Mouse (Mus musculus) lung, postnatal 10 days (tissue): ENCODE measurements at regions not wholly inside any gene's neighbourhood (a gene's known extent, or its start where the extent isn't known, plus 50 kb on each side); places are given as distances from the start of the nearest gene placed in this dataset.
A peak's percentile ranks its signal among the peaks of the same experiment; 100 is the strongest.

Source experiments
- DNase-seq: peaks from one replicate; pipeline ENCODE4 v3.0.0; 2021

- no peak for DNase-seq
Observed at GRCm38 (mm10) chr16:50010074-50010473, 209.7 kb downstream of the Cd47 start.

- peak; percentile 64 for DNase-seq
Observed at GRCm38 (mm10) chr16:50010532-50010971, 210.2 kb downstream of the Cd47 start.

GRCm38 (mm10) chr16:50023885-50024284 is 223.6 kb downstream of the Cd47 start:
- no peak for DNase-seq

DNA sequence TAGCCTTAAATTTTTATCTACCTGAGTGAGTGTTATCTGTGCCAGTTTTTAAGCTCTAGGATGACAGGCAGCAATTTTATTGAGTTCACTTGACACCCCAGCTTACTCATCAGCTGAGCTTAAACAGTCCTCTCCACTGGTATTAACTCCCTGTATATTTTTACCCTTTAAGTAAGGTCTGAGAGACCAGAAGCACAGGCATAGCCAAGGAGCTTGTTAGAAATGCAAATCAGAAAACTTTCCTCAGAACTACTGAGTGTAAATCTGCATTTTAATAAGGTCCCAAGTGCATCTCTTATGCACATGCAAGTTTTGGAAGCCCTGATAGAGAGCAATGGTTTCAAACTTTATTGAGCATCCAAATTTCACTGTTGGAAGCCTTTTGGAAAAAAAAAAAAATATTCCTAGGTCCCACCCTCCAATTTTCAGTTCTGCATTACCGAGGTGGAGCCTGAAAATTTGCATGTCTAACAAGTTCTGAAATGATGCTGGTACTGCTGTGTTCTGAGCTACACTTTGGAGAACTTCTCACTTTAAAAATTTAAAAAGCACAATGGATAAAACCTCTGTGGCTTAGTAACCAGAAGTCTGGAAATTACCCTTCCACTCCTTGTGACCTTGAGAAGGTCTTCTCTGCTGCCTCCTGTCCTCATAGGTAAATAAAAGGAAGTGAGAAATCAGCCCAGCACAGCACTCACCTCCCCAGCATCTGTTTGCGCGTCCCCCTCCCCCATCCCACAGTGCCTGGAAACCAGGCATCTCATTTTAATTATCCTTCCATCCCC is 226.0 kb downstream of the Cd47 start:
- DNase-seq = no peak

DNA sequence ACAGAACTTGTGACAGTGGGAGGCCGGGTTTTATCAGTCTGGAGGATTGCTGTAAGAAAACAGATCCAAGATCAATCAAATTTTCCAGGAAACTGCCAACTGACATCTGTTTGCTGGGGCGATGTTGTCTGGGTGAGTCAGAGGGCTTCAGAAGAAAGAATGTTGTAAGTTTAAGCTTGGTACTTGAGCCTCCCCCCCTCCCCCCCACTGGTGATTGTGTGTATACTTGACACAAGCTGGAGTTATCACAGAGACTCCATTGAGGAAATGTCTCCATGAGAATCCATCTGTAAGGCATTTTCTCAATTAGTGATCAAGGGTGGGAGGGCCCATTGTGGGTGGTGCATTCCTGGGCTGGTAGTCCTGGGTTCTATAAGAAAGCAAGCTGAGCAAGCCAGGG is 226.9 kb downstream of the Cd47 start:
- DNase-seq = no peak

DNA sequence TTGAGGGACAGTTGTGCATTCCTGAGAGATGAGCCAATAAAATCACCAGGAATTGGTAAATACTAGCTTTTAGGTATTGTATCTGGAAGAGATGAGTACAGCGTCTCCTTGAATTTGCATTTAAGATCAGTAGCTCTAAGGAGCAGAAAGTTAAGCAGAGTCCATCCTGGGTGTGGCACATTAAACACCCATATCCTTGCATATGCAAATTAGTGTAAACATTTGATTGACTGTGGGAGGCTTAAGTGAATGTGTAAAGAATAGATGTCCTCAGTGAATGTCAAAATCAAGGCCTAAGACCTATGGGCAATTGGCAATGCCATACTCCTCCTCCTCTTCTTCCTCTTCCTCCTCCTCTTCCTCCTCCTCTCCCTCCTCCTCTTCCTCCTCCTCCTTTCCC is 229.4 kb downstream of the Cd47 start:
- no peak for DNase-seq

DNA sequence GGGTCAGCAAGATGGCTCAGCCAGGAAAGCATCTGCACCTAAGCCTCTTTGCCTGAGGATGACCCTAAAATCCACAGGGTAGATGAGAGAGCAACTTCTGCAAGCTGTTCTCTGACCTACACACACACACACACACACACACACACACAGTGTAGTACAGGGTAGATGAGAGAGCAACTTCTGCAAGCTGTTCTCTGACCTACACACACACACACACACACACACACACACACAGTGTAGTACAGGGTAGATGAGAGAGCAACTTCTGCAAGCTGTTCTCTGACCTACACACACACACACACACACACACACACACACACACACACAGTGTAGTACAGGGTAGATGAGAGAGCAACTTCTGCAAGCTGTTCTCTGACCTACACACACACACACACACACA is 230.0 kb downstream of the Cd47 start:
- DNase-seq = peak; percentile 13

DNA sequence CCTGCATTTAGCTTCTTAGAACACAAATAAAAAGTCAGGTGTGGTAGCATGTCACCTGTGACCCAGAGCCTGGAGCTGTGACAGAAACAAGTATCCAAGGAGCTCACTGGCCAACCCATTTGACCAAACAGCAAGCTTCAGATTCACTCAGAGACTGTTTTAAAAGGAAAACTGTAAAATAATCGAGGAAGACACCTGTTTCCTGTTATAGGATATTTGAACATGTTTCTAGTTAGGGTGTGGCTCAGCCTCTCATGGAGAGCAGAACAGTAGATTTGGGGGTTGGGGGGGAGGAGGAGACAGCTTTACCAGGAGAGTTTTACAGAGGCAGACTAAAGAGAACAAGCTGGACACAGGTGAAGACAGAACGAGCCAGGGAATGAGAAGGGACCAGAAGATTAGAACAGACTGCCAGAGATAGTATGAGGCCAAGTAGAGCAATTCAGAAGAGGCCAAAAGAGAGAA is 230.6 kb downstream of the Cd47 start:
- DNase-seq = no peak

DNA sequence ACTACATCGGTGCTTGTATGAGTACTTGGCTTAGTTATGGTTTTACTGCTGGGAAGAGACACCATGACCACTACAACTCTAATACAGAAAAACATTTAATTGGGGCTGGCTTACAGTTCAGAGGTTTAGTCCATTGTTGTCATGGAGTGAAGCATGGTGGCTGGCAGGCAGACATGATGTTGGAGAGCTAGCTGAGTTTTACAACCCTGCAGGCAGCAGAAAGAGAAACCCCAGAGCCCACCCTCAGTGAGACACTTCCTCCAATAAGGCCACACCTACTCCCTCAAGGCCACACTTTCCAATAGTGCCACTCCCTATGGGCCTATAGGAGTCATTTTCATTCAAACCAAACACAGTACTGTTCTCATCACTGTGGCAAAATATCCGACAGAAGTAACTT is 232.5 kb downstream of the Cd47 start:
- DNase-seq = no peak

DNA sequence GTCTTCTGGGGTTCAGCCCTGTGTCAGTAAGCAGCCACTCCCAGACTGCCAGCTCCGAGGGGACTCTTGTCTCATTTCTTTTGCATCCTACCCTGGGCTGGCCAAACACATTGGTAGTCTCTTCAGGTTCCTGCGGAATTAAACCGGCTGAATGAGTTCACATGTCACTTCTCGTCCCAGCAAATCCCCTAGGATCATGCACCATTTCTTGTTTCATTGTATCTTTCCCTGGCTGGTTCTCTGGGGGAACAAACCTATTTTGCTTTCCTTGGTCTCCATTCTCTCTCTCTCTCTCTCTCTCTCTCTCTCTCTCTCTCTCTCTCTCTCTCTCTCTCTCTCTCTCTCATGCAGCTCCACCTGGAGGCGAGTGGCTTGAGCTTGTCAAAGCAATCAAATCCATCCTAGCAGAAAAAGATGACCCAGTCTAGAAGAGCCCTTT is 236.0 kb downstream of the Cd47 start:
- DNase-seq = peak; percentile 8

DNA sequence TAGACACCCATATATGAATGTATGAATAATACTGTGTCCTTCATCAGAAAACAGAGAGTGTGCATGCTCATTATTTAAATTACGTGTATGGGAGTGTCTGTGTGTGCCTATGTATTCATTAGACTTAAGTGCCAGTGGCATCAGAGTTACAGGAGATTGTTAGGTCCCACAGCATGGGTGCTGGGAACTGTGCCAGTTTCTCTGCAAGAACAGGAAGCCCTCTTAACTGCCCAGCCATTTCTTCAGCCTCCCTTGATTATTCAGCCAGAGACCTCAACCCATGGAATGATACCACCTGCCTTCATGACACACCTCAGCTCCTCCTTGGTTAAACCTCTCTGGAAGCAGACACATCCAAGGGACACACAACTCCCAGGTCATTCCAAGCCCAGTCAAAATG is 243.8 kb downstream of the Cd47 start:
- no peak for DNase-seq

GRCm38 (mm10) chr16:50045552-50046547 is 245.5 kb downstream of the Cd47 start:
- DNase-seq = peak; percentile 74

DNA sequence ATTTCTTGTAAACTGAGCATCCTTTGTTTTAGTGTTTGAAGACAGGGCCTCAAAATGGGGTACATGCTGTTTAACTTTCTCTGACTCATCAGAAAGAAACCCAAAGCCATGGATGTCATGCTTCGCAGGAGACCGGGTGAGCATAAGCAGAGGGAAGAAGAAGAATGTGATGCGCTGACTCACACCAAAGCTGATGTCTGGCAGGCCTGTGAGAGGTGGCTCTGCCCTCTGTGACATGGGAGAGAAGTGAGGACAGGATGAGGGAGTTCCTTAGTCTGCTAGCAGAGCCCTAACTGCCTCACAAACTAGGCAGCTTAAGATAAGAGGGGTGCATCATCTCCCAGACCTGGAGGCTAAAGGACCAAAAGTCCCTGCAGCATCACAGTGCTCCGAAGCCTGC is 263.2 kb downstream of the Cd47 start:
- DNase-seq = no peak

DNA sequence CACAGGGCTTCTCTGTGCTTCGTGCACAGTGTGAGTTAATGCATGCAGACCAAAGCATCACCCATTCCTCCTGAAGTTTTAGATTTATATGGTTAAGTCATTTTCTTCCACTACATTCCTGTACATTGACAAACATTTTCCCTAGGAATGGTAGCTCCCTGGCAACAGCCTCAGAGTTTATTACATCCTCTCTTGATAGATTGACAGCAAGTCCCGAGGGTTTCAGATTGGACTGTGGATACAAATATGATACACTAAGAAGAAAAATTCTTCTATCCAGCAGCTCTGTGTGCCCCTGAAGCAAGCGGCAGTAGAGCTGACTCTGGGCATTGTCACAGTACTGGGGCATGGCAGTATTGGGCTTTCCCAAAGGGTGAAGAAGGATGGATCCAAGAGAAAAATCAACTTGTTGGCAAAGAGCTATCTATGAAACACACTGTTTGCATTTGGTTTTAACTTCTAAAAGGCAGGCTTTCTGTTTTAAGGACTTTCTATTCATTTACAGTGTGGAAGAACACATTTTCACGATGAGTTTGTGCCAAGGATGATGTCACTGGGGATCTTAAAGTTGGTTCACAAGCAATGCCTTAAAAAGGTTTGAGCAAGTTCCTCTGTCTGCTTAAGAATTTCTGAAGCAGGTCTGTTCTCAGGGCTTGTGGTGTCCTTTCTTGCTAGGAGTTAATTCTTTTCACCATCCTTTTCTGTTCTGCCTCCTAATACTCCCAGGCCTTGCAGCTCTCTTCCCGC is 265.2 kb downstream of the Cd47 start:
- no peak for DNase-seq

GRCm38 (mm10) chr16:50069033-50069432 is 268.7 kb downstream of the Cd47 start:
- peak; percentile 60 for DNase-seq

GRCm38 (mm10) chr16:50070728-50071127 is 270.4 kb downstream of the Cd47 start:
- no peak for DNase-seq

DNA sequence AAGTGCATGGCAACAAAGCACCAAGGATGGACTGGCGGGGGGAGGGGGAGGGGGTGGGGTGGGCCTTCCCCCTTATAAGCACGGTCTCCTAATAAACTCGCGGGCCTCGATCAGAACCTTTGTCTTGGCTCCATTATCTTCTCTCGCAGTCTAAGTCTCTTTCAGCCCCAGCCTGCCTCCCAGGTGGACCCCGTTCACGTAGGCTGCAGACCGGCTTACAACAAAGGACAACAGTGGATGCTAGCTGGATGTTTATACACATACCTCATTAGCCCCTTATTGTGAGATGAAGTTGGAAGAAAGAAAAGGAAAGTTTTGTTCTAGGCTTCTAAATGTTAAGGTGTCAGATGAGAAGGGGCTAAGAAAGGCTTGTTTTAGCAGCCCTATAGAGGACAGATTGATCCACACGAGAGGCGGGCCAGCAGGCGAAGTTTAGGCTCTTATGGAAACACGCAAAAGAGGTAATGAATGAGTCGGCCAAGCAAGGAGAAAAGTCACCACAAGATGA is 272.6 kb downstream of the Cd47 start:
- no peak for DNase-seq

GRCm38 (mm10) chr16:50073979-50074378 is 273.6 kb downstream of the Cd47 start:
- DNase-seq = peak; percentile 13

DNA sequence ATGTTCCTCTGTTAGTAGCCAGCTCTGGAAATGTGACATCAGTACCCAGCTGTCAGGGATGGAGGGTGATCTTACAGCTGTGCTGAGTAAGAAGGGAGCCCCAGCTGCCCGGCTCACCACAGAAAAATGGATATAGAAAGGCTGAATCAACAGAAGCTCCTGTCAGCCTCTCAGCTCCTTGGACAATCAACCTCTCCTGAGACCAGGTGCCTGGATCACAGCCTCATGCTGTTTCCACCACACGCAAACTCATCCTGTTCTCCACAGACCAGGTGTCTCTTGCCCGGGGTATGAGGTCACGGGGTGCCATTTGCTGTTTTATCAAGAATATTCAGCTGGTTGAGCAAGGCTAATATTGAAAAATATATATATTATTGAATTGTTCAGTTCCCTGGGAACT is 275.3 kb downstream of the Cd47 start:
- no peak for DNase-seq

DNA sequence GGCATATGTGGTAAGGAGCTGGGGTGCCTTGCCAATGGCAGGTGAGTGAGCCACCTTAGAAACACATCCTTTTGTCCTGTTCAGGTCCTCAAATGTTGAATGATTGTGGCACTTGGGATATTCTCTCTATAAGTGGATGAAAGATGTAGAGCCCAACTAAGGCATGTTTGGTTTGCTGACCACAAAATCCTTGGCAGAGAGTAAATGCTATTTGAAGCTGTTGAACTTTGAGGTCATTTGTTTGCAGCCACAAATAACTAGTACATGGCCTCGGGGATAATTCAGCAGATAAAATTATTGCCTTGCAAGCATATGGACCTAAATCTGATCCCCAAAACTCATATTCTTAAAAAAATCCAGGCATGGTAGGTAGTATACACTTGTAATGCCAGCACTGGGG is 281.2 kb downstream of the Cd47 start:
- no peak for DNase-seq

GRCm38 (mm10) chr16:50092318-50092717 is 292.0 kb downstream of the Cd47 start:
- DNase-seq = no peak

- DNase-seq = no peak
Observed at GRCm38 (mm10) chr16:50092780-50093179, 292.4 kb downstream of the Cd47 start.
